Mouse (Mus musculus): ENCODE data around the gene S1pr1.
A peak's percentile ranks its signal among the peaks of the same experiment; 100 is the strongest.

DNA sequence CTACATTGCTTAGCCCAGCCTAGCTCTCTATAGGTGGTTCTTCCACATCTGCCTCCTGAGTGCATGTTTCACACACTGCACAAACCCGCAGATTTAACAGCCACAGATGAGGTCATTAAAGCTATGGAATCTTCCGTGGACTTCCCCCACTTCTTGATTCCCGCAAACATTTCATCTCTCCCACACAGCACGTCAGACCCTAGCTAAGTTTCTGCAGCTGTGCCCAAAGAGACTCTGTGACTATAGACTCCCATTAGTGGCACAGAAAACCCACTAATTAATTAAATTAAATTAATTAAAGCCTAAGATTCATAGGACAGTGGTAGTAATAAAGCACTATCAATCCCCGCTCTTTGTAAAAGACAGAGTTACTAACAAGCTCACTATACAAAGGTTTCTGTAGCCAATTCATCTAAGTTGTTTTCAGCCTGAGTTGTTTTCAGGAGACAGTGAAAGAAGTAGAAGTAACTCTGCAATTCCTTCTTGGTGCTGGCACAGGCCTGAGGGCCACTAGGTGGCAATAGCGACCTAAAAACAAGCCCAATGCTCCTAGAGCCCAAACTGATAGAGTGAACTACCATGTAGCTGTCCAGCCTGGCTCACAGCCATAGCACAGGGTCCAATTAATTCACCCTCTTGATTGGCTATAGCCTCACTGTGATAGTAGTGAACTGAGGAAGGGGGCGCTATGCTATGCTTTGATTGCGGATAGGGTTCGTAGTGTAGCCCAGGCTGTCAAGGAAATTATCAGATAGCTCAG is 54.0 kb downstream of the S1pr1 start:
- peak; percentile 92 for TF ChIP-seq CTCF (IDR thresholded peaks at IDR 0.05; ENCODE audit: low read depth)
- TF ChIP-seq EP300 (IDR thresholded peaks at IDR 0.05; ENCODE audit: low read depth), result no peak
